Comparison of ENCODE assay signal across 8 mouse cellular contexts in genomic region chr3:87960586-87961191, GRCm38 (mm10). TPM values are rescaled to one million over a fixed set of nuclear protein-coding genes. Genes with fewer than 3 reads are reported as not detected.
DNase-seq lines count a peak whose midpoint lies in the region; ATAC-seq and TF ChIP-seq lines count a peak whose summit lies in the region.

No protein-coding gene starts in this region.

- H3K4me3 ChIP-seq in MEL (ENCODE audit: control insufficient read depth in 1 of 2, insufficient read depth in 1 of 2, low read depth in 2 of 2, low read length in 2 of 2): peak overlapping the region; percentile 54 to 55
- H3K4me3 ChIP-seq in cerebellum, adult 2 months (replicated peaks; ENCODE audit: insufficient read depth, low read depth, low read length): peak overlapping the region; percentile 40
- H3K4me3 ChIP-seq in forebrain, postnatal 0 days (ENCODE audit: low read depth, low read length): peak overlapping the region; percentile 46
- peak overlapping the region; percentile 41 for H3K4me3 ChIP-seq in lung, embryonic 14.5 days (ENCODE audit: low read depth, low read length)
- peak overlapping the region; percentile 49 for H3K4me3 ChIP-seq in olfactory bulb, adult 2 months (ENCODE audit: insufficient read depth, low read depth, low read length)

- no peak overlapping the region for H3K27ac ChIP-seq in MEL (ENCODE audit: control insufficient read depth, low read depth, low read length)
- H3K27ac ChIP-seq in cerebellum, adult 2 months (ENCODE audit: insufficient read depth, low read length): no peak overlapping the region
- H3K27ac ChIP-seq in forebrain, postnatal 0 days (ENCODE audit: low read depth, low read length): peak overlapping the region; percentile 86
- peak overlapping the region; percentile 92 for H3K27ac ChIP-seq in lung, embryonic 14.5 days (ENCODE audit: low read depth)
- H3K27ac ChIP-seq in olfactory bulb, adult 2 months (ENCODE audit: insufficient read depth, low read depth, low read length): peak overlapping the region; percentile 56; the same call in 1 of the 2 replicates

- DNase-seq in MEL (ENCODE audit: low read depth, low spot score): peak; percentile 93
- DNase-seq in cerebellum, adult 2 months: peak; percentile 67 to 76
- DNase-seq in forebrain, postnatal 0 days: peak; percentile 95
- peak; percentile 94 for DNase-seq in heart, postnatal 4 days
- DNase-seq in layer of hippocampus, adult 8-10 months (ENCODE audit: low spot score in 2 of 2): peak; percentile 67 to 73
- DNase-seq in lung, embryonic 14.5 days: peak; percentile 99
- DNase-seq in thymus, adult 18-20 months: peak; percentile 56 to 62

- WGBS in cerebellum, adult 2 months: under 1% methylated on average over 27 of the region's 27 CpGs
- 3% methylated on average over 27 of the region's 27 CpGs for WGBS in forebrain, postnatal 0 days
- under 1% methylated on average over 27 of the region's 27 CpGs for WGBS in lung, embryonic 14.5 days
- 1% methylated on average over 27 of the region's 27 CpGs for WGBS in olfactory bulb, adult 2 months

- peak overlapping the region; percentile 78 for H3K4me2 ChIP-seq in forebrain, postnatal 0 days (ENCODE audit: low read depth)
- H3K4me2 ChIP-seq in lung, embryonic 14.5 days: peak overlapping the region; percentile 68

- no peak for TF ChIP-seq EP300 in MEL (IDR thresholded peaks at IDR 0.05; ENCODE audit: low read depth in 1 of 2, low read length in 2 of 2)

- peak overlapping the region; percentile 43 for H3K9ac ChIP-seq in MEL (ENCODE audit: control insufficient read depth, low read depth, low read length, poor library complexity, severe bottlenecking)
- H3K9ac ChIP-seq in forebrain, postnatal 0 days: peak overlapping the region; percentile 62
- H3K9ac ChIP-seq in lung, embryonic 14.5 days: peak overlapping the region; percentile 62

- no peaks in the 10 kb centered on the region for H3K9me3 ChIP-seq in MEL (replicated peaks; ENCODE audit: insufficient read depth, low read length)
- H3K9me3 ChIP-seq in forebrain, postnatal 0 days (ENCODE audit: low read length): no peaks in the 10 kb centered on the region
- no peaks in the 10 kb centered on the region for H3K9me3 ChIP-seq in lung, embryonic 14.5 days (ENCODE audit: low read depth, low read length)

- TF ChIP-seq RAD21 in MEL (IDR thresholded peaks at IDR 0.05; ENCODE audit: low read depth, low read length): peak; percentile 89

- H3K79me2 ChIP-seq in MEL (ENCODE audit: control insufficient read depth, insufficient read depth, low read length, poor library complexity): no peaks in the 10 kb centered on the region

- peaks cover 0 to 10% of the 10 kb centered on the region in 2 experiments; a peak in 2 of 4 replicates for H3K4me1 ChIP-seq in MEL (ENCODE audit: control insufficient read depth in 1 of 2, insufficient read depth in 2 of 2, low read length in 2 of 2)
- no peaks in the 10 kb centered on the region for H3K4me1 ChIP-seq in cerebellum, adult 2 months (ENCODE audit: control insufficient read depth, insufficient read depth, low read length)
- H3K4me1 ChIP-seq in forebrain, postnatal 0 days (ENCODE audit: insufficient read depth): peaks cover 7% of the 10 kb centered on the region; the same call in 1 of the 2 replicates
- H3K4me1 ChIP-seq in lung, embryonic 14.5 days (ENCODE audit: insufficient read depth): peaks cover 7% of the 10 kb centered on the region
- H3K4me1 ChIP-seq in olfactory bulb, adult 2 months (ENCODE audit: control insufficient read depth, insufficient read depth, low read length): peaks cover 22% of the 10 kb centered on the region

- H3K27me3 ChIP-seq in MEL (ENCODE audit: control insufficient read depth in 1 of 2, insufficient read depth in 2 of 2, low read length in 2 of 2): no peaks in the 10 kb centered on the region; a peak in 2 of 4 replicates
- 0 out of 2 replicates have a peak, but pooled peaks cover 1% of the 10 kb centered on the region for H3K27me3 ChIP-seq in cerebellum, adult 2 months (ENCODE audit: control insufficient read depth, insufficient read depth, low read length)
- H3K27me3 ChIP-seq in forebrain, postnatal 0 days (ENCODE audit: insufficient read depth, low read length): no peaks in the 10 kb centered on the region
- H3K27me3 ChIP-seq in lung, embryonic 14.5 days (ENCODE audit: insufficient read depth, low read length): no peaks in the 10 kb centered on the region

- TF ChIP-seq POLR2A in MEL (IDR thresholded peaks at IDR 0.05; ENCODE audit: control insufficient read depth in 1 of 2, insufficient read depth in 1 of 2, low read depth in 1 of 2, low read length in 2 of 2, poor library complexity in 1 of 2): no peak
- TF ChIP-seq POLR2A in cerebellum, adult 2 months (IDR thresholded peaks at IDR 0.05; ENCODE audit: borderline replicate concordance, insufficient read depth, low read length): no peak
- no peak for TF ChIP-seq POLR2A in olfactory bulb, adult 2 months (IDR thresholded peaks at IDR 0.05; ENCODE audit: insufficient read depth, low read depth, low read length)

- TF ChIP-seq CTCF in MEL (IDR thresholded peaks at IDR 0.05 in 2 of 3, conservative IDR thresholded peaks at IDR 0.05 in 1 of 3; ENCODE audit: control insufficient read depth in 1 of 3, insufficient read depth in 1 of 3, low read depth in 2 of 3, low read length in 3 of 3, poor library complexity in 1 of 3, severe bottlenecking in 1 of 3): peak in 2 of 3 experiments; percentile 73 to 93; a peak in 5 of 6 replicates
- TF ChIP-seq CTCF in cerebellum, adult 2 months (IDR thresholded peaks at IDR 0.05; ENCODE audit: borderline replicate concordance, insufficient read depth, low read depth, low read length): peak; percentile 82
- TF ChIP-seq CTCF in forebrain, postnatal 0 days (IDR thresholded peaks at IDR 0.05; ENCODE audit: low read depth): peak; percentile 94
- peak; percentile 97 for TF ChIP-seq CTCF in lung, embryonic 14.5 days (IDR thresholded peaks at IDR 0.05; ENCODE audit: low read depth)
- TF ChIP-seq CTCF in olfactory bulb, adult 2 months (IDR thresholded peaks at IDR 0.05; ENCODE audit: insufficient read depth, low read depth, low read length): peak; percentile 84

- peak; percentile 100 for ATAC-seq in forebrain, postnatal 0 days
- peak; percentile 99 for ATAC-seq in lung, embryonic 14.5 days (ENCODE audit: insufficient read depth)

- no peaks in the 10 kb centered on the region for H3K36me3 ChIP-seq in MEL (ENCODE audit: control insufficient read depth in 1 of 2, insufficient read depth in 2 of 2, low read length in 2 of 2)
- H3K36me3 ChIP-seq in forebrain, postnatal 0 days (ENCODE audit: insufficient read depth): no peaks in the 10 kb centered on the region
- no peaks in the 10 kb centered on the region for H3K36me3 ChIP-seq in lung, embryonic 14.5 days (ENCODE audit: insufficient read depth)

RNA-seq across cellular contexts. Expression of gene Nes, which starts 10.2 kb away (rescaled TPM):
- total RNA-seq in MEL (2012; rRNA removed): not detected in 2 replicates
- polyA plus RNA-seq in MEL (2012; ENCODE audit: insufficient read depth in 1 of 2, insufficient read length in 2 of 2, low read depth in 1 of 2, low replicate concordance in 2 of 2, missing spikeins in 1 of 2): under 1 TPM in 1 of 2 experiments, not detected in 1; 0.01 TPM
- polyA plus RNA-seq in cerebellum, adult 2 months (2012; rRNA removed): 2.7 and 3.4 TPM in 2 replicates
- total RNA-seq in forebrain, postnatal 0 days (2014; rRNA removed): 32.4 and 39.2 TPM in 2 replicates
- 14.5 and 17.9 TPM in 2 replicates for polyA plus RNA-seq in forebrain, postnatal 0 days (2015; fragmentation: Nextera tagmentation; extraction: Ambion mirVana)
- 10 to 100 TPM; 66.5 to 70.4 TPM for total RNA-seq in heart, postnatal 4 days (2021)
- total RNA-seq in layer of hippocampus, adult 8-10 months (2022): 1 to 10 TPM; 4.9 to 6.5 (median 5.5) TPM
- polyA plus RNA-seq in lung, embryonic 14.5 days (2014; fragmentation: Nextera tagmentation; extraction: Ambion mirVana): 24.6 and 27.1 TPM in 2 replicates
- not detected in 2 replicates for polyA plus RNA-seq in olfactory bulb, adult 2 months (2012; ENCODE audit: insufficient read depth, insufficient read length, low replicate concordance, missing spikeins)

RNA-seq across cellular contexts. Expression of gene Crabp2, which starts 12.2 kb away (rescaled TPM):
- 0.23 and 0.29 TPM in 2 replicates for total RNA-seq in MEL (2012; rRNA removed)
- polyA plus RNA-seq in MEL (2012; ENCODE audit: insufficient read depth in 1 of 2, insufficient read length in 2 of 2, low read depth in 1 of 2, low replicate concordance in 2 of 2, missing spikeins in 1 of 2): 1 to 10 TPM in 1 of 2 experiments, not detected in 1; 1.2 TPM
- polyA plus RNA-seq in cerebellum, adult 2 months (2012; rRNA removed): 3.5 and 5.0 TPM in 2 replicates
- 16.8 and 17.4 TPM in 2 replicates for total RNA-seq in forebrain, postnatal 0 days (2014; rRNA removed)
- 24.7 and 28.1 TPM in 2 replicates for polyA plus RNA-seq in forebrain, postnatal 0 days (2015; fragmentation: Nextera tagmentation; extraction: Ambion mirVana)
- 1 to 10 TPM in 1 of 2 experiments, under 1 TPM in 1; 0.91 to 1.0 TPM for total RNA-seq in heart, postnatal 4 days (2021)
- 1 to 10 TPM; 3.9 to 5.9 (median 4.7) TPM for total RNA-seq in layer of hippocampus, adult 8-10 months (2022)
- polyA plus RNA-seq in lung, embryonic 14.5 days (2014; fragmentation: Nextera tagmentation; extraction: Ambion mirVana): 7.7 and 10.3 TPM in 2 replicates
- not detected in 2 replicates for polyA plus RNA-seq in olfactory bulb, adult 2 months (2012; ENCODE audit: insufficient read depth, insufficient read length, low replicate concordance, missing spikeins)

RNA-seq across cellular contexts. Expression of gene Rrnad1, which starts 30.2 kb away (rescaled TPM):
- total RNA-seq in MEL (2012; rRNA removed): 8.9 and 10.9 TPM in 2 replicates
- polyA plus RNA-seq in MEL (2012; ENCODE audit: insufficient read depth in 1 of 2, insufficient read length in 2 of 2, low read depth in 1 of 2, low replicate concordance in 2 of 2, missing spikeins in 1 of 2): 10 to 100 TPM in 1 of 2 experiments, not detected in 1; 21.1 TPM
- polyA plus RNA-seq in cerebellum, adult 2 months (2012; rRNA removed): 46.8 and 49.5 TPM in 2 replicates
- 19.3 and 31.8 TPM in 2 replicates for total RNA-seq in forebrain, postnatal 0 days (2014; rRNA removed)
- polyA plus RNA-seq in forebrain, postnatal 0 days (2015; fragmentation: Nextera tagmentation; extraction: Ambion mirVana): 10.9 and 15.6 TPM in 2 replicates
- 1 to 10 TPM; 7.7 to 8.9 TPM for total RNA-seq in heart, postnatal 4 days (2021)
- total RNA-seq in layer of hippocampus, adult 8-10 months (2022): 10 to 100 TPM; 25.2 to 31.5 (median 26.2) TPM
- 16.4 and 19.6 TPM in 2 replicates for polyA plus RNA-seq in lung, embryonic 14.5 days (2014; fragmentation: Nextera tagmentation; extraction: Ambion mirVana)
- polyA plus RNA-seq in olfactory bulb, adult 2 months (2012; ENCODE audit: insufficient read depth, insufficient read length, low replicate concordance, missing spikeins): not detected in 2 replicates

RNA-seq across cellular contexts. Expression of gene Isg20l2, which starts 30.6 kb away (rescaled TPM):
- 61.4 and 71.8 TPM in 2 replicates for total RNA-seq in MEL (2012; rRNA removed)
- polyA plus RNA-seq in MEL (2012; ENCODE audit: insufficient read depth in 1 of 2, insufficient read length in 2 of 2, low read depth in 1 of 2, low replicate concordance in 2 of 2, missing spikeins in 1 of 2): 10 to 100 TPM in 1 of 2 experiments, not detected in 1; 45.0 TPM
- polyA plus RNA-seq in cerebellum, adult 2 months (2012; rRNA removed): 15.2 and 15.9 TPM in 2 replicates
- 29.1 and 31.9 TPM in 2 replicates for total RNA-seq in forebrain, postnatal 0 days (2014; rRNA removed)
- 16.1 and 19.3 TPM in 2 replicates for polyA plus RNA-seq in forebrain, postnatal 0 days (2015; fragmentation: Nextera tagmentation; extraction: Ambion mirVana)
- total RNA-seq in heart, postnatal 4 days (2021): 10 to 100 TPM; 20.1 to 21.2 TPM
- 10 to 100 TPM; 12.7 to 16.1 (median 15.1) TPM for total RNA-seq in layer of hippocampus, adult 8-10 months (2022)
- 44.0 and 50.5 TPM in 2 replicates for polyA plus RNA-seq in lung, embryonic 14.5 days (2014; fragmentation: Nextera tagmentation; extraction: Ambion mirVana)
- polyA plus RNA-seq in olfactory bulb, adult 2 months (2012; ENCODE audit: insufficient read depth, insufficient read length, low replicate concordance, missing spikeins): not detected in 2 replicates

RNA-seq across cellular contexts. Expression of gene Bcan, which starts 39.3 kb away (rescaled TPM):
- not detected in 2 replicates for total RNA-seq in MEL (2012; rRNA removed)
- not detected for polyA plus RNA-seq in MEL (2012; ENCODE audit: insufficient read depth in 1 of 2, insufficient read length in 2 of 2, low read depth in 1 of 2, low replicate concordance in 2 of 2, missing spikeins in 1 of 2)
- 357 and 400 TPM in 2 replicates for polyA plus RNA-seq in cerebellum, adult 2 months (2012; rRNA removed)
- 140 and 146 TPM in 2 replicates for total RNA-seq in forebrain, postnatal 0 days (2014; rRNA removed)
- 99.1 and 133 TPM in 2 replicates for polyA plus RNA-seq in forebrain, postnatal 0 days (2015; fragmentation: Nextera tagmentation; extraction: Ambion mirVana)
- total RNA-seq in heart, postnatal 4 days (2021): under 1 TPM; 0.12 to 0.29 TPM
- total RNA-seq in layer of hippocampus, adult 8-10 months (2022): 100 to 1,000 TPM; 257 to 304 (median 278) TPM
- not detected in 2 replicates for polyA plus RNA-seq in lung, embryonic 14.5 days (2014; fragmentation: Nextera tagmentation; extraction: Ambion mirVana)
- not detected in 2 replicates for polyA plus RNA-seq in olfactory bulb, adult 2 months (2012; ENCODE audit: insufficient read depth, insufficient read length, low replicate concordance, missing spikeins)

Comparison
In these comparisons a context has a peak if more than half of its experiments do, and no peak if none do; other contexts are left out.
1. H3K27ac ChIP-seq: peak in forebrain, postnatal 0 days (single experiment), lung, embryonic 14.5 days (single experiment) and olfactory bulb, adult 2 months (single experiment); none in MEL (single experiment) and cerebellum, adult 2 months (single experiment).
2. Peak in every context shown above with its lines, with median percentiles within 50 percentile points of each other: DNase-seq, H3K4me3 ChIP-seq, H3K9ac ChIP-seq and CTCF ChIP-seq.